Mouse (Mus musculus) heart, postnatal 0 days (tissue): ENCODE measurements at regions not wholly inside any gene's neighbourhood (a gene's known extent, or its start where the extent isn't known, plus 50 kb on each side); places are given as distances from the start of the nearest gene placed in this dataset.

Experiments
- ATAC-seq: fragments of 200-750 bp; cut with Nextera tagmentation; 2 replicates; pipeline ENCODE4 v1.8.0; 2017; ENCODE audit warnings: low read depth, moderate number of reproducible peaks, moderate library complexity; ENCODE audit not compliant: insufficient read depth
- DNase-seq: peaks from one replicate; pipeline ENCODE4 v3.0.0-alpha.2; 2016; ENCODE audit warnings: low spot score
- H3K27ac ChIP-seq: fragments of 300-500 bp; sonication (generic); 2 replicates; pipeline ENCODE4 v1.5.1; 2014; ENCODE audit warnings: low read depth, mild to moderate bottlenecking
- H3K27me3 ChIP-seq: fragments of 300-500 bp; sonication (generic); 2 replicates; pipeline ENCODE4 v1.6.1; 2014; ENCODE audit warnings: low read length, mixed read lengths; ENCODE audit not compliant: control insufficient read depth, insufficient read depth
- H3K36me3 ChIP-seq: fragments of 300-500 bp; sonication (generic); replicated peaks from 2 replicates; pipeline ENCODE4 v1.6.1; 2014; ENCODE audit warnings: low read length, mixed read lengths; ENCODE audit not compliant: control insufficient read depth, insufficient read depth
- H3K4me1 ChIP-seq: fragments of 300-500 bp; sonication (generic); 2 replicates; pipeline ENCODE4 v1.6.1; 2014; ENCODE audit warnings: antibody characterized with exemption; ENCODE audit not compliant: control insufficient read depth, insufficient read depth
- H3K4me2 ChIP-seq: fragments of 300-500 bp; sonication (generic); 2 replicates; pipeline ENCODE4 v1.6.1; 2014; ENCODE audit warnings: low read depth, mild to moderate bottlenecking, low read length, moderate library complexity
- H3K4me3 ChIP-seq: fragments of 300-500 bp; sonication (generic); 2 replicates; pipeline ENCODE4 v1.5.1; 2014; ENCODE audit warnings: low read depth, low read length
- H3K9ac ChIP-seq: fragments of 300-500 bp; sonication (generic); replicated peaks from 2 replicates; pipeline ENCODE4 v1.6.1; 2014; ENCODE audit warnings: low read depth, low read length, mixed read lengths
- H3K9me3 ChIP-seq: fragments of 300-500 bp; sonication (generic); replicated peaks from 2 replicates; pipeline ENCODE4 v1.6.1; 2016; ENCODE audit warnings: low read length; ENCODE audit not compliant: control insufficient read depth
- CTCF ChIP-seq: IDR thresholded peaks from 2 replicates; pipeline ENCODE4 v1.5.1; 2016; ENCODE audit warnings: antibody characterized with exemption, control low read depth, low read depth
- EP300 ChIP-seq: IDR thresholded peaks from 2 replicates; pipeline ENCODE4 v1.6.1; 2016; ENCODE audit warnings: antibody characterized with exemption, low read depth
- WGBS: fragments of 180-500 bp; shearing (Covaris S2); extraction: QIAGEN DNeasy Blood & Tissue Kit; methylation state at CpG from one replicate; pipeline ENCODE4 v1.1.7; 2014; 5-methylcytosine and 5-hydroxymethylcytosine counted together

GRCm38 (mm10) chr17:10037799-10038445 is 281.7 kb downstream of the Qk start:
- no peak for DNase-seq
- H3K9ac ChIP-seq: no peak overlapping the region
- no peaks in the 10 kb centered on the region for H3K27me3 ChIP-seq
- peak overlapping the region; percentile 27 for H3K27ac ChIP-seq
- H3K4me2 ChIP-seq: no peak overlapping the region
- TF ChIP-seq EP300 (0 out of 2 replicates have a peak, but pooled peaks have one; percentile 27), CTCF (no peak)
- H3K9me3 ChIP-seq: no peaks in the 10 kb centered on the region
- 45% methylated on average over 14 of the region's 14 CpGs for WGBS
- no peaks in the 10 kb centered on the region for H3K36me3 ChIP-seq
- peaks cover 25% of the 10 kb centered on the region for H3K4me1 ChIP-seq
- ATAC-seq: peak; percentile 40; the same call in 1 of the 2 replicates
- no peak overlapping the region for H3K4me3 ChIP-seq

- Histone ChIP-seq H3K9ac (no peak overlapping the region), H3K27ac (no peak overlapping the region), H3K27me3 (no peaks in the 10 kb centered on the region), H3K9me3 (no peaks in the 10 kb centered on the region), H3K4me2 (no peak overlapping the region), H3K4me1 (peaks cover 14% of the 10 kb centered on the region; the same call in 1 of the 2 replicates), H3K4me3 (no peak overlapping the region), H3K36me3 (no peaks in the 10 kb centered on the region)
- ATAC-seq: no peak
- 10% methylated on average over 4 of the region's 4 CpGs for WGBS
- TF ChIP-seq EP300 (no peak), CTCF (no peak)
- DNase-seq: no peak
Observed at GRCm38 (mm10) chr17:10033510-10033909, 286.1 kb downstream of the Qk start.

DNA sequence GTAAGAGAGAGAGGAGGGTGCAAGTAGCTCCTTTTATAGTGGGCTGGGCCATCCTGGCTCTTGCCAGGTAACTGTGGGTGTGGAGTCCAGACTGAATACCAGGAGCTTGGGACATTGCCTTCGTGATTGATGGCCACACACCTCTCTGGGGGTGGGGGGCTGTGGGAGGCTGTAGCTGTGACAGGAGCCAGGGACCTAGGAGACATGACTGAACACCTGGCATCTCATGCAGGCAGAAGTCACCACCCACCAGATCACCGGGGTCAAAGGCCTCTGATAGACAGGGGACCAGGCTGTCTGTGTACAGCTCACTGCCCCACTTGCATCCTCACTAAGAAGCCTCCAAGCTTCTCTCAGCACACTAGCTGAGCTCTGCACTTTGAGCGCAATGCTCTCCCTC is 288.6 kb downstream of the Qk start:
- Histone ChIP-seq H3K4me2 (no peak overlapping the region), H3K9me3 (no peaks in the 10 kb centered on the region), H3K4me1 (peaks cover 7% of the 10 kb centered on the region; the same call in 1 of the 2 replicates), H3K36me3 (no peaks in the 10 kb centered on the region), H3K27me3 (no peaks in the 10 kb centered on the region), H3K27ac (no peak overlapping the region), H3K4me3 (no peak overlapping the region), H3K9ac (no peak overlapping the region)
- DNase-seq (no peak), ATAC-seq (no peak)
- 73% methylated on average over 3 of the region's 3 CpGs for WGBS
- TF ChIP-seq EP300 (no peak), CTCF (no peak)

GRCm38 (mm10) chr17:10026770-10027169 is 292.9 kb downstream of the Qk start:
- Histone ChIP-seq H3K36me3 (no peaks in the 10 kb centered on the region), H3K4me3 (no peak overlapping the region), H3K9me3 (no peaks in the 10 kb centered on the region), H3K27ac (no peak overlapping the region), H3K27me3 (no peaks in the 10 kb centered on the region), H3K4me2 (no peak overlapping the region), H3K4me1 (0 out of 2 replicates have a peak, but pooled peaks cover 6% of the 10 kb centered on the region), H3K9ac (no peak overlapping the region)
- TF ChIP-seq CTCF (no peak), EP300 (no peak)
- no peak for ATAC-seq
- no peak for DNase-seq

DNA sequence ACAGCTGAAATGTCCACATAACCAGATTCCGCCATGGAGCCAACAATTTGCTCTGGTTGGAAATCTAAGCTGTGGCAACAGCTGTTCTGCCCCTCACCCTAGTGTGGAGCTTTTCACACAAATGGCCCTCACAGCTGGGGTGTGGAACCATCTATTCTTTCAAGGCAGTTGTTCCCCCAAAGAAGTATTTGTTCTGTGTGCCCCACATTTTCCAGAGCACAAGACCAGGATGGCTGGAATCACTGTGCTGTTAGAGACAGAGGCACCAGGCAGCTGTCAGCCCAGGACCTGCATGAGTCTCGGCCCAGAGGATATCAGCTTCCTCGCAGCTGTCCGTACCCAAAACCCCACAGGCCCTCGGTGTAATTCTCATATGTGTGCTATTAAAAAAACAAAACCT is 294.4 kb downstream of the Qk start:
- H3K4me3 ChIP-seq: no peak overlapping the region
- no peak for ATAC-seq
- DNase-seq: no peak
- no peaks in the 10 kb centered on the region for H3K27me3 ChIP-seq
- TF ChIP-seq CTCF: no peak
- no peaks in the 10 kb centered on the region for H3K36me3 ChIP-seq
- H3K4me1 ChIP-seq: no peaks in the 10 kb centered on the region
- no peak overlapping the region for H3K27ac ChIP-seq
- H3K4me2 ChIP-seq: no peak overlapping the region
- WGBS: 74% methylated on average over 5 of the region's 5 CpGs
- no peaks in the 10 kb centered on the region for H3K9me3 ChIP-seq
- H3K9ac ChIP-seq: no peak overlapping the region

DNA sequence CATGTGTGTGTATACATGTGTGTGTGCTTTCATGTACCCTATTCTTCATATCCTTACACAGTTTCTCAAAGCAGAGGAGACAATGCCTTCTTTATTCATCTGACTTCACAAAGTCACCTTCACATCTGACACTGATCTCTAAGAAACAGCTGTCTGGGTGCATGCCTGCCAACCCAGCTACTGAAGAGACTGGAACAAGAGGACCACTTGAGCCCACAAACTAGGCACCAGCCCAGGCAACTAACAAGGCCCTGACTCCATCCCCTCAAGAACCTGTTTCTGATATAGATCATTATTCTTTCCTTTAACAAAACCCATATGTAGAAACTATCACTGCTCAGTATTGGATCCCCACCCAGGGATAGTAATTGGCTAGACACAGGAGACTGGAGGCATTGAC is 295.3 kb downstream of the Qk start:
- ATAC-seq (no peak), DNase-seq (no peak)
- H3K27ac ChIP-seq: no peak overlapping the region
- no peaks in the 10 kb centered on the region for H3K27me3 ChIP-seq
- no peaks in the 10 kb centered on the region for H3K9me3 ChIP-seq
- no peaks in the 10 kb centered on the region for H3K36me3 ChIP-seq
- no peak overlapping the region for H3K9ac ChIP-seq
- no peak overlapping the region for H3K4me2 ChIP-seq
- no peak for TF ChIP-seq CTCF
- TF ChIP-seq EP300: no peak
- no peaks in the 10 kb centered on the region for H3K4me1 ChIP-seq
- no peak overlapping the region for H3K4me3 ChIP-seq
